Mouse (Mus musculus) megakaryocyte, embryonic 14.5 days (primary cell): ENCODE results near the gene Arhgef6. TPM values are rescaled to one million over a fixed set of nuclear protein-coding genes. Genes with fewer than 3 reads are reported as not detected.
A peak's percentile ranks its signal among the peaks of the same experiment; 100 is the strongest.

ENCODE experiments used
- H3K27me3 ChIP-seq: replicated peaks from 2 replicates; pipeline ENCODE3; 2012; ENCODE audit warnings: inconsistent platforms
- H3K36me3 ChIP-seq: replicated peaks from 2 replicates; pipeline ENCODE3; 2012; ENCODE audit warnings: low read length, inconsistent platforms, mixed read lengths
- H3K4me1 ChIP-seq: 2 replicates; pipeline ENCODE4 v1.6.1; 2012; ENCODE audit warnings: inconsistent platforms
- H3K4me3 ChIP-seq: replicated peaks from 2 replicates; pipeline ENCODE3; 2012; ENCODE audit warnings: moderate library complexity, mild to moderate bottlenecking, inconsistent platforms
- H3K9me3 ChIP-seq: 2 replicates; pipeline ENCODE4 v1.6.1; 2012; ENCODE audit warnings: inconsistent platforms
- FLI1 ChIP-seq: IDR thresholded peaks from 2 replicates; pipeline ENCODE4 v1.6.1; 2012; ENCODE audit warnings: low read length, inconsistent platforms, mixed read lengths
- GATA1 ChIP-seq: IDR thresholded peaks from 3 replicates; pipeline ENCODE4 v1.6.1; 2012; ENCODE audit warnings: mixed read lengths, low read length, inconsistent platforms, borderline replicate concordance
- polyA plus RNA-seq: library from polyadenylated mRNA; stranded (reverse); fragments of >175 nt; gene quantifications from 2 replicates; pipeline ENCODE4 v1.2.3, GENCODE M21; 2012; ENCODE audit warnings: low replicate concordance; ENCODE audit not compliant: insufficient read depth

The Arhgef6 gene
- polyA plus RNA-seq, 1 experiment = 0.62 TPM

GRCm38 (mm10) chrX:57304784-57305287 is 33.7 kb downstream of the Arhgef6 start:
- Histone ChIP-seq H3K27me3 (peaks cover 4% of the 10 kb centered on the region), H3K36me3 (peaks cover 8% of the 10 kb centered on the region), H3K4me3 (peak overlapping the region; percentile 76), H3K9me3 (no peaks in the 10 kb centered on the region), H3K4me1 (peaks cover 13% of the 10 kb centered on the region)
- TF ChIP-seq FLI1 (no peak), GATA1 (no peak)

GRCm38 (mm10) chrX:57303188-57303878 is 35.2 kb downstream of the Arhgef6 start:
- Histone ChIP-seq H3K9me3 (no peaks in the 10 kb centered on the region), H3K4me3 (no peak overlapping the region), H3K36me3 (peaks cover 11% of the 10 kb centered on the region), H3K4me1 (peaks cover 8% of the 10 kb centered on the region), H3K27me3 (peaks cover 6% of the 10 kb centered on the region)
- TF ChIP-seq FLI1 = no peak
- no peak for TF ChIP-seq GATA1

GRCm38 (mm10) chrX:57298946-57299345 is 39.6 kb downstream of the Arhgef6 start:
- no peak overlapping the region for H3K4me3 ChIP-seq
- peaks cover 21% of the 10 kb centered on the region for H3K36me3 ChIP-seq
- no peaks in the 10 kb centered on the region for H3K9me3 ChIP-seq
- peaks cover 10% of the 10 kb centered on the region for H3K27me3 ChIP-seq
- H3K4me1 ChIP-seq = no peaks in the 10 kb centered on the region; the same call in 1 of the 2 replicates
- TF ChIP-seq GATA1 (no peak), FLI1 (no peak)

GRCm38 (mm10) chrX:57288458-57288857 is 50.1 kb downstream of the Arhgef6 start:
- H3K9me3 ChIP-seq = no peaks in the 10 kb centered on the region
- no peaks in the 10 kb centered on the region for H3K27me3 ChIP-seq
- no peak overlapping the region for H3K4me3 ChIP-seq
- H3K4me1 ChIP-seq = no peaks in the 10 kb centered on the region
- no peaks in the 10 kb centered on the region for H3K36me3 ChIP-seq
- TF ChIP-seq FLI1 (no peak), GATA1 (no peak)

- Histone ChIP-seq H3K4me1 (no peaks in the 10 kb centered on the region), H3K9me3 (no peaks in the 10 kb centered on the region), H3K36me3 (no peaks in the 10 kb centered on the region), H3K27me3 (no peaks in the 10 kb centered on the region), H3K4me3 (no peak overlapping the region)
- TF ChIP-seq GATA1 = no peak
- TF ChIP-seq FLI1 = no peak
Measured at GRCm38 (mm10) chrX:57286281-57286680, 52.2 kb downstream of the Arhgef6 start.

- Histone ChIP-seq H3K4me3 (no peak overlapping the region), H3K4me1 (no peaks in the 10 kb centered on the region), H3K27me3 (peaks cover 2% of the 10 kb centered on the region), H3K36me3 (no peaks in the 10 kb centered on the region), H3K9me3 (no peaks in the 10 kb centered on the region)
- no peak for TF ChIP-seq FLI1
- TF ChIP-seq GATA1 = no peak
Measured at GRCm38 (mm10) chrX:57282184-57282583, 56.3 kb downstream of the Arhgef6 start.

GRCm38 (mm10) chrX:57277560-57278335 is 60.8 kb downstream of the Arhgef6 start:
- no peak for TF ChIP-seq FLI1
- no peak for TF ChIP-seq GATA1
- H3K9me3 ChIP-seq = no peaks in the 10 kb centered on the region
- H3K36me3 ChIP-seq = peaks cover 10% of the 10 kb centered on the region
- peaks cover 9% of the 10 kb centered on the region for H3K27me3 ChIP-seq
- no peak overlapping the region for H3K4me3 ChIP-seq
- H3K4me1 ChIP-seq = no peaks in the 10 kb centered on the region

GRCm38 (mm10) chrX:57263515-57263914 is 75.0 kb downstream of the Arhgef6 start:
- Histone ChIP-seq H3K4me3 (no peak overlapping the region), H3K9me3 (no peaks in the 10 kb centered on the region), H3K4me1 (no peaks in the 10 kb centered on the region), H3K27me3 (peaks cover 2% of the 10 kb centered on the region), H3K36me3 (no peaks in the 10 kb centered on the region)
- TF ChIP-seq FLI1 (no peak), GATA1 (no peak)

GRCm38 (mm10) chrX:57260744-57261143 is 77.8 kb downstream of the Arhgef6 start:
- H3K9me3 ChIP-seq = no peaks in the 10 kb centered on the region
- no peaks in the 10 kb centered on the region for H3K4me1 ChIP-seq
- H3K27me3 ChIP-seq = peaks cover 6% of the 10 kb centered on the region
- no peak for TF ChIP-seq GATA1
- TF ChIP-seq FLI1 = no peak
- no peaks in the 10 kb centered on the region for H3K36me3 ChIP-seq
- no peak overlapping the region for H3K4me3 ChIP-seq

- Histone ChIP-seq H3K9me3 (no peaks in the 10 kb centered on the region), H3K4me1 (no peaks in the 10 kb centered on the region), H3K27me3 (peaks cover 5% of the 10 kb centered on the region), H3K36me3 (no peaks in the 10 kb centered on the region), H3K4me3 (no peak overlapping the region)
- TF ChIP-seq FLI1 (no peak), GATA1 (no peak)
Measured at GRCm38 (mm10) chrX:57253329-57254055, 85.0 kb downstream of the Arhgef6 start.
